Mouse (Mus musculus): ENCODE data around the gene Gstp1.
"Not testable (repeated sequence)": the region's sequence is repeated elsewhere in the genome, so short reads cannot be mapped to it uniquely, and the experiment has no call there.

Gene Gstp1

DNA sequence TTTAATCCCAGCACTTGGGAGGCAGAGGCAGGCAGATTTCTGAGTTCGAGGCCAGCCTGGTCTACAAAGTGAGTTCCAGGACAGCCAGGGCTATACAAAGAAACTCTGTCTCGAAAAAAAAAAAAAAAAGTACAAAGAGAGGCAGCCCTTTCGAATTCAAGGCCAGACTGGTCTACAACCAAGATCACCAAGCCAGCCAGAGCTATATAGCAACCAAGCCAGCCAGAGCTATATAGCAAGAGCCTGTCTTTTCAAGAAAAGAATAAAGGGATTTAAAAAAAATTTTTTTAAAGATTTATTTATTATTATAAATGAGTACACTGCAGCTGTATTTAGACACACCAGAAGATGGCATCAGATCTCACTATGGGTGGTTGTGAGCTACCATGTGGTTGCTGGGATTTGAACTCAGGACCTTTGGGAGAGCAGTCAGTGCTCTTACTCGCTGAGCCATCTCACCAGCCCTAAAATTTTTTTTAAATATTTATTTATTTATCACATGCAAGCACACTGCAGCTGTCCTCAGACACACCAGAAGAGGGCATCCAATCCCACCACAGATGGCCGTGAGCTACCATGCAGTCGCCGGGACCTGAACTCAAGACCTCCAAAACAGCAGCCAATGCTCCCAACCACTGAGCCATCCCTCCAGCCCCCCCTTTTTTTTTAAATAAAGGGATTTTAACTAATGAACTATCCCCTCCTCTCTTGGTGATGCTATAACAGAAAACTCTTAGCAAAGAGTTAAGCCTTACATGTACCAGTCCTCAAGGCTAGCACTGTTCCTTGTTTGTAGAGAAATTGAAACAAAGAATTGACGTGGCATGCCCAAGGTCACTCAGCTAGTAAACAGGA lies 22.5 kb upstream of the Gstp1 start:
- peak; percentile 40 for DNase-seq (ENCODE audit: low spot score)

DNA sequence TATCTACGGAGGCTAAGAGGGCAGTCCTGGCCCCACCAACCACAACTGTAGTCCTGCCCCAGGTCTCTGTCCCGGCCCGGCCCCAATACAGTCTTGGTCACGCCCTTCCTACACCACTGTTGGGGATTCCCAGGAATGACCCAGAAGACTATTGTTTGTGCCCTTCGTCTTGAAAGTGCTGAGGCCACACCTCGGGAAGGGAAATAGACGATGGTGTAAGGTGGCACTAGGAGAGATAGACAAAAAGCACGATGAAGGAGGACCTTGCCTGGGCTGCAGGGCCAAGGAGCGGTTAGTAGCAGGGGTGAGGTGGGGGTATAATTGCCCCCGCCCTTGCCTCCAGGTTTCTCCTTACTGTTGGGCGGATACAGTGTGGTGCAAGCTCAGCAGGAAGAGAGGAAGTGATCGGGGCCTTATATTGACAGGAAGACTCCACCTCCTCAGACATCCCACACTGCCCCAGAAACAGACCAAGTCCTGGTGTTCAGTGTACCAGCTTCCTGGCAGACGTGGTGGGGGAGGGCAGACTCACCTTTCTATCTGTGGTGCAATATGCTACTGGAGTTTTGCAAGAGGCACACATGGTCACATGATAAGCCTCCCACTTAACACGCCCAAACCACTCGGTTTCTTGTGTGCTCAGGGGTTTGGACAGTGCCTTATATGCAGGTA lies 21.4 kb upstream of the Gstp1 start, which contains the start of gene Gstp3:
Gstp3 (minus strand) TSS at position 501 of the 672 bp plus-strand sequence.
- DNase-seq (ENCODE audit: low spot score) = peak; percentile 38

DNA sequence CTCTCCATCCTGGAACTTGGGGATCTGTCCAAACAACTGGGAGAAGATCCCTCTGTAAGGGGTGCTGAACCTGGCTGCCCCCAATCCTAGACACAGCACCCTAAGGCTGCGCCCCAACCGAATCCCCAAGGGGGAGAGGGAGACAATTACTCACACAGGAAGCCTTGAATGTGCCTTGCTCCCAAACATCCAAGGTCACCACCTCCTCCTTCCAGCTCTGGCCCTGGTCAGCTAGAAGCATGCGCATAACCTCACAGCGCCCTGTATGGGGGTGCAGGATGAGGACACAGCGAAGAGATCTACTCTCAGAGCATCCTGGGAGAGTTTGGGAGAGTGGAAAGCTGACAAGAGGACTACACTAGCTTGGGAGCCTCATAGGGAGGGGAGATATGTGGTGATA lies 20.8 kb upstream of the Gstp1 start:
- peak; percentile 39 for DNase-seq (ENCODE audit: low spot score)

DNA sequence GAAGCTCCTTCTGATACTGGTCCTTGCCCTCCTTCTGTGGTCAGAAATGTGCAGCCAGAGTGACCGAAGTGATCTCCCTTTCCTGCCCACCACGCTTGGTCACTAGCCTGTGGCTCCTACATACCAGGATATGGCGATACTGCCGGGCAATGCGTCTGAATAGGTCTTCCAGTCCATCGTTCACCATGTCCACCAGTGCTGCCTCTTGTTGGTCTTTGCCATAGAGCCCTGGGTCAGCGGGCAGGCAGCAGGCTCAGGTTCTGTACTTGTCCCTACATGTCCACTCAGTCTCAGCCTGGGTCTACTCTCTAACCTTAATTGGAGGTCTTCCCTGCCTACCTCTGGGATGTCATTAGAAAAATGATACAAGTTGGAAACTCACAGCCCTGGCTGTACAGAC lies 20.2 kb upstream of the Gstp1 start:
- peak; percentile 38 for DNase-seq (ENCODE audit: low spot score)

GRCm38 (mm10) chr19:4057389-4057788 lies 19.6 kb upstream of the Gstp1 start:
- no peak for DNase-seq (ENCODE audit: low spot score)

DNA sequence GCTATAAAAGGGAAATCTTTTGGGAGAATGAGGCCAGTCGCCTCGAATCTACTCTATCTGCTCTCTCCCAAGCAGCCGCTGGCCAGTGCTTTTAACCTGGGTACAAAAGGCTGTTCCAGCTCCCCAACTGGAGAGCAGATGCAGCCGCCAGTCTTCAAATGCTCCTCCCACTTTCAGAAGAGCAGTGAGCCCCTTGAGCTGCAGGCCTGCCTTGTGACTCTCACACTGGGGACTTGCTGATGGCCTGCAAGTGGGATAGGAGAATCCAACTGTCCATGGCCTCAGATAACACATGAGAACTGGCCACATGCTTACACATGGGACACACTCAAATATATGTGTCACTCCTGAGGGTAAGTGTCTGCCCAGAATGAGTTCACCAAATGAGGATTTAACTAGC lies 18.9 kb upstream of the Gstp1 start:
- peak; percentile 39 for DNase-seq (ENCODE audit: low spot score)

DNA sequence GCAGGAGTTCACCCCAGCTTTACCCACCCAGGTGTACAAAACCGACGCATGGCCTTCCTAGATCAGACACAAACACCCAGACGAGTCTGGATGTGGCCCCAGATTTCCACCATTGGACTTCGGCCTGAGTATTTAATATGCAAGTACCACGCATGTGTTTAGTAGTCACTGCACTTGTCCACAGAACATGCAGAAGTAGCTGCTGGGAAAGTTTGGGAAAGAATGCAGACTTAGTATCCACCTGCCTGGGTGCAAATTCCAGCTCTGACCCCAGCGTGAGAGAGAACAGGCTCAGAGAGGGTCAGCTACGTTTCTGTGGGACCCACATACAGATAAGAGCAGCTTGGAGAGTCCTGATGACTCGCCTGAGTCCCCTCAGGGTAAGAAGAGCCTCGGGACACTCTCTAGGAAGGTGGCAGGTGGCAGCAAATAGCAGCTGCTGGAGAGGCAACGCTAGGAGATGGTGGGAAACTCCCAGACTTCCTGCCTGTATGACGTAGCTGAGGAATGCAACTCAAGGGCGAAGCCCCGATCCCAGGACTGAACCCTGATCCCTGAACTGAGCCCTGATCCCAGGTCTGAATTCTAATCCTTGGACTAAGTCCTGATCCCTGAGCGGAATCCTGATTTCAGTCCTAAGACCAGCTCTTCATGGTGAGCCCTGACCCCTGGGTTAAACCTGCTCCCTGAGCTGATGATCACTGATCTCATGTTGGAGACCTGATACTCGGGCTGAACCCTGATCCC lies 18.3 kb upstream of the Gstp1 start:
- DNase-seq (ENCODE audit: low spot score) = peak; percentile 34

GRCm38 (mm10) chr19:4055216-4055946 lies 17.6 kb upstream of the Gstp1 start:
- DNase-seq (ENCODE audit: low spot score) = peak; percentile 39

- peak; percentile 35 for DNase-seq (ENCODE audit: low spot score)
These were observed 16.8 kb upstream of the Gstp1 start for GRCm38 (mm10) chr19:4054613-4055012.

DNA sequence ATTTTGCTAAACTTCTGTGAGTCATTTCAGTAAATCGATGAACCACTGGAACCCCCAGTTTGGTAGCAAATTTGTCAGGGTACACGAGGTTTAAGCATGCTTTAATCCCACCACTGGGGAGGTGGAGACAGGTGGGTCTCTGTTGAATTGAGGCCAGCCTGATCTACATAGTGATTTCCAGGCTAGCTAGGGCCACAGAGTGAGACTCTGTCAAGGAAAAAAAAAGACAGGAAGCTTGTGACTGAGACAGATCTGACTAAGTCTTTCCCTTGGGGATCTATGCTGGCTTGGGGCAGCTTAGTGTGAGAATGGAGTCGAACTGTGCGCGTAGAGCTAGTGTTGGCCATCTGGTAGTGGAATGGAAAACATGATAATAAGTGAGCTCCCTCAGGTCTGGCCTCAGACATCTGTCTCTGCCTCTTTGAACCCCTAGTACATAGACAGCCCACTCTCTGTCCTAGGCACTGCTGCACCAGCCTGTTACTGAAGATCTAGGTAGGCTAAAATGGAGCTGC lies 14.8 kb upstream of the Gstp1 start:
- DNase-seq (ENCODE audit: low spot score) = peak; percentile 30

GRCm38 (mm10) chr19:4051741-4052515 lies 14.1 kb upstream of the Gstp1 start:
- DNase-seq (ENCODE audit: low spot score) = peak; percentile 92

- no peak for DNase-seq (ENCODE audit: low spot score)
These were observed 13.2 kb upstream of the Gstp1 start for GRCm38 (mm10) chr19:4051016-4051415.

DNA sequence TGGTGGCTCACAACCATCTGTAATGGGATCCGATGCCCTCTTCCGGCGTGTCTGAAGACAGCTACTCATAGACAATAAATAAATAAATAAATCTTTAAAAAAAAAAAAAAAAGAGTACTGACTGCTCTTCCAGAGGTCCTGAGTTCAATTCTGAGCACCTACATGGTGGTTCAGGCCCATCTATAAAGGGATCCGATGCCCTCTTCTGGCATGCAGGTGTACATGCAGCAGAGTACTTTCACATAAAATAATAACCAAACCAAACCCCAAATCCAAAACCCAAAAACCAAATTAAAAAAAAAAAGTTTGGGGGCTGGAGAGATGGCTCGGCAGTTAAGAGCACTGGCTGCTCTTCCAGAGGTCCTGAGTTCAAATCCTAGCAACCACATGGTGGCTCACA lies 11.3 kb upstream of the Gstp1 start:
- DNase-seq (ENCODE audit: low spot score) = not testable (repeated sequence)

DNA sequence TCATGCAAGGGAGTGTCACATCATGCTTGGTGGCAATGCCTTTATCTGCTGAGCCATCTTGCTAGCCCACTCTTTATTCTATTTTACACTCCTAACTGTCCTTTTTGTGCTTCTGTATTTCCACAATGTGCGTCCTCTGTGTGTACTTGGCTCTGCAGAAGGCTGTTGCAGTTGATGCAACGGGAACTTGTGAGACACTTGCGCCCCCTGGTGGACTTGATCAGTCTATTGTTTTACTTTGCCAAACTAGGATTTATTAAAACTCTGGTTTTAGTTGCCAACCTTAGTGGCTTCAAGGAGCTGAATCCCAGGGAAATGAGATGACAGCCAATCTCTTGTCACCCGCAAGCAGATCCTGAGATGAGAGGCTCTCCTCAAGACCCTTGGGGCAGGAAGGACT lies 10.1 kb upstream of the Gstp1 start:
- peak; percentile 93 for DNase-seq (ENCODE audit: low spot score)

- no peak for DNase-seq (ENCODE audit: low spot score)
These were observed 9.1 kb upstream of the Gstp1 start for GRCm38 (mm10) chr19:4046866-4047254.

DNA sequence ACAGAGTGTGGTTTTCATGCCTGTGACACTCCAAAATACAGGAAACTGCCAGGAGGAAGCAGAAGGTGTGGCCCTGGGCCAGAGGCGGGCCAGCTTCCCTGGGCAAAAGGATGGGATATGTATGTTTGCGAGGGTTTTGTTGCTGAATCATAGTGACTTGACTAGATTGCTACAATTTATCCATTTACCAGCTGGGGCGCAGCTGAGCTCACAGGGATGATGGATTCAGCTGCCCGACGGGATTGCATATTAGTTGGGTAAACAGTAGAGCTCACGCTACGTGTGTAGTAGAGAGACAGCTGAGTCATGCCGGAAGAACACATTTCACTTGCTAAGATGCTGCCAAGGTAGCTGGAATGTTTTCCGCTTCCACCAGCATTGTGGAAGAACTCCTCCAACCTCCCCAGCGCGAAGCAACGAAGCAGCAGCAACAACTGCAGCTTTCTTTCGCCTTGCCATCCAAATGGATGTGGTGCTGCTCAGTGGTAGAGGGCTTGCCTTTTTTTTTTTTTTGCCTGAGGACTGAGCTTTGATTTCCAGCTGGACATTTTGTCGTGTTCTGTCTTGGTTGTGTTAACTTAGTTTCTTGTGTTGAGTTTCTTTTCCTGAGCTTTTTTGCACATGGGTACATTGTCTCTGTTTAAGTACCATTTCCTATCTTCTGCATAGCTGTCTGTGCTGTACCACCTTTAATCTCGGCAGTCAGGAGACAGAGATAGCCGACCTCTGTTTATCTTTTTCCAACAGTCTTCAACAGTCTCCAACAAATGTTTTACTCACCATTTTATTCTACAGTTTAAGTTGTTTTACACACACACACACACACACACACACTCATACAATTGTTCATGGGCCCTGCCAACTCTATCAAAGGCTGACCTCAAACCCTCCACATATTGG lies 8.4 kb upstream of the Gstp1 start, which contains the start of gene Gstp2:
Gstp2 (minus strand) TSS at position 58 of the 900 bp plus-strand sequence.
- peak; percentile 82 for DNase-seq (ENCODE audit: low spot score)

DNA sequence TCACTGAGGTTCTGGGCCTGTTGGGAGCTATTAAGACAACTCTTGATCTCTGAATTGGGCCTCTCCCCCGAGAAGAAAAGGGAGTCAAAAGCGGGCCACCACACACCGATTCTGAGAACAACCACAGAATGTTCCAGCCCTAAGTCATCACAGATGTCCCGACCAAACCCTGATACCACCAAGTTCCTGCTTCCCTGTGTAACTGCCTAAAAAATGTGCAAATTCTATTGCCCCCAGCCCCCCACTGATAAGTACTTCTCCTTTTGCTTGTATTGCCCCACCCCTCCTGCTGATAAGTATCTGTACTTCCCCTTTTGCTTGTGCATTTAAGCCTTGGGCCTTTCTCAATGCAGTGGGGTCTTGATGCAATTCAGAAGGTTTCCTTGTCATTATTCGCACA lies 6.3 kb upstream of the Gstp1 start:
- not testable (repeated sequence) for DNase-seq (ENCODE audit: low spot score)

DNA sequence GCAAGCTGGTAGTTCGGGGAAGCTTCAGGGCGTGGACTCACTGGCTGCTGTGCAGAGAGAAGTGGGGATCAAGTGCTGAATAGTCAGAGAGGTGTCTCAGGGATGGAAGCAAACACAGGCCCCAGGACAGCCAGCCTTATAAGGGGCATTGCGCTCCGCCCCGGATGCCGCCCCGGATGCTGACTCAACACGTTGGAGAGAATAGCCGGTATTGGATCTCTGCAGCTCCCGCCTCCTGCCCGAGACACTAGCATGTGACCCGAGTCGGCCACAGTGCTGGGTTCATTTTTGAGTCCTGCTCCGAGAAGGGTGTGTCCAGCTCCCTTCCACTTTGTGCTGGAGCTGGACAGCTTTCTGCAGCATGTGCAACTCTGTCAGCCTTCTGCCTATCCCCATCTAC lies 4.3 kb upstream of the Gstp1 start:
- DNase-seq (ENCODE audit: low spot score) = peak; percentile 43

DNA sequence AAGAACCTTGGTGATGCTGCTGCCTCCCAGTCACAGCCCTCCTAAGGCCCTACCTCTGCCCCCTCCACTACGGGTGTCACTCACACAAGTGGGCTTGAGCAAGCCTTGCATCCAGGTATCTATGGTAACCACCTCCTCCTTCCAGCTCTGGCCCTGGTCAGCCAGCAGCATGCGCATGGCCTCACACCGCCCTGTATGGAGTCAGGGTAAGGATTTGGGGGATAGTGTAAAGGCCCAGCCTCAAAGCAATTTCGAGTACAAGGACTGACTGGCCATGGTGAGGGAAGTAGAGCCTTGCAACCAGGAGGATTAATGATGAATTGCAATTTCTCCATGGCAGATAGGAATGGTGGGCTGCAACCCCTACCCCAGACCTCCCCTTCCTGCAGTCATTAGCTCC lies 3.7 kb upstream of the Gstp1 start:
- not testable (repeated sequence) for DNase-seq (ENCODE audit: low spot score)

GRCm38 (mm10) chr19:4040941-4041340 lies 3.2 kb upstream of the Gstp1 start:
- peak; percentile 37 for DNase-seq (ENCODE audit: low spot score)
